ENCODE assay signal across 30 mouse cellular contexts in genomic region chr10:117462921-117463320, GRCm38 (mm10).
"Had no signal": no experiment of that assay in that cellular context is flagged by ENCODE, and none has a peak within 500 bp of the region (broad histone marks: within the 10 kb centered on the region; RNA-seq: fewer than 3 reads in every experiment).

No protein-coding gene starts in this region.

- DNase-seq: heart, postnatal 10 days; heart, postnatal 14 days; heart, postnatal 36 days; heart, postnatal 4 days; kidney, adult 11 months; kidney, adult 18-20 months; kidney, adult 2 months; kidney, adult 8-10 months; kidney, adult 9 months; kidney, postnatal 14 days; kidney, postnatal 25 days; kidney, postnatal 36 days; layer of hippocampus, adult 9-11 months; layer of hippocampus, postnatal 36 days had no signal

- H3K9ac ChIP-seq: heart, embryonic 13.5 days; heart, embryonic 15.5 days; hindbrain, embryonic 12.5 days; hindbrain, embryonic 13.5 days; hindbrain, embryonic 14.5 days; hindbrain, embryonic 15.5 days; intestine, embryonic 15.5 days; kidney, embryonic 15.5 days had no signal

- H3K4me3 ChIP-seq: heart, embryonic 13.5 days; heart, embryonic 15.5 days; hindbrain, embryonic 10.5 days; hindbrain, embryonic 12.5 days; hindbrain, embryonic 13.5 days; hindbrain, embryonic 15.5 days; intestine, embryonic 15.5 days; kidney, embryonic 15.5 days; layer of hippocampus, adult 2 months; left cerebral cortex, adult 2 months had no signal

- ATAC-seq: hindbrain, embryonic 16.5 days; hindbrain, postnatal 0 days; inflammation-experienced regulatory T-cells, adult 6 months; intestine, embryonic 15.5 days; intestine, postnatal 0 days had no signal

- H3K27ac ChIP-seq: heart, embryonic 13.5 days; heart, embryonic 15.5 days; hindbrain, embryonic 10.5 days; hindbrain, embryonic 12.5 days; hindbrain, embryonic 13.5 days; hindbrain, embryonic 14.5 days; hindbrain, embryonic 15.5 days; hindbrain, postnatal 0 days; intestine, embryonic 15.5 days; kidney, postnatal 0 days; layer of hippocampus, adult 2 months; left cerebral cortex, adult 2 months had no signal

- H3K4me1 ChIP-seq: heart, embryonic 15.5 days; hindbrain, embryonic 10.5 days; hindbrain, embryonic 12.5 days; hindbrain, embryonic 13.5 days; hindbrain, embryonic 15.5 days; intestine, embryonic 15.5 days had no signal

- H3K27me3 ChIP-seq: heart, embryonic 15.5 days; hindbrain, embryonic 12.5 days; hindbrain, embryonic 13.5 days; hindbrain, embryonic 15.5 days; intestine, embryonic 15.5 days; kidney, embryonic 15.5 days had no signal

- H3K4me2 ChIP-seq: heart, embryonic 13.5 days; heart, embryonic 15.5 days; hindbrain, embryonic 12.5 days; hindbrain, embryonic 13.5 days; hindbrain, embryonic 14.5 days; hindbrain, embryonic 15.5 days; intestine, embryonic 15.5 days; kidney, embryonic 15.5 days had no signal

- H3K36me3 ChIP-seq: heart, embryonic 13.5 days; heart, embryonic 15.5 days; hindbrain, embryonic 10.5 days; hindbrain, embryonic 12.5 days; hindbrain, embryonic 13.5 days; hindbrain, embryonic 15.5 days; intestine, embryonic 15.5 days; kidney, embryonic 15.5 days had no signal

- H3K9me3 ChIP-seq: heart, embryonic 13.5 days; heart, embryonic 15.5 days; hindbrain, embryonic 10.5 days; hindbrain, embryonic 12.5 days; hindbrain, embryonic 13.5 days; hindbrain, embryonic 15.5 days; intestine, embryonic 15.5 days; kidney, embryonic 15.5 days had no signal
